Mouse (Mus musculus): ENCODE data around the gene Skiv2l. TPM values are rescaled to one million over a fixed set of nuclear protein-coding genes. Genes with fewer than 3 reads are reported as not detected.

Gene Skiv2l
- total RNA-seq (2022), result 10 to 100 TPM; 21.8 to 29.1 (median 25.8) TPM

GRCm38 (mm10) chr17:34849722-34850516 is at the start of gene Skiv2l, which contains the start of gene Nelfe:
Skiv2l (minus strand) TSS chr17:34850210.
Nelfe (plus strand) TSS chr17:34850391.
- peak; percentile 96 for DNase-seq (ENCODE audit: low spot score)

DNA sequence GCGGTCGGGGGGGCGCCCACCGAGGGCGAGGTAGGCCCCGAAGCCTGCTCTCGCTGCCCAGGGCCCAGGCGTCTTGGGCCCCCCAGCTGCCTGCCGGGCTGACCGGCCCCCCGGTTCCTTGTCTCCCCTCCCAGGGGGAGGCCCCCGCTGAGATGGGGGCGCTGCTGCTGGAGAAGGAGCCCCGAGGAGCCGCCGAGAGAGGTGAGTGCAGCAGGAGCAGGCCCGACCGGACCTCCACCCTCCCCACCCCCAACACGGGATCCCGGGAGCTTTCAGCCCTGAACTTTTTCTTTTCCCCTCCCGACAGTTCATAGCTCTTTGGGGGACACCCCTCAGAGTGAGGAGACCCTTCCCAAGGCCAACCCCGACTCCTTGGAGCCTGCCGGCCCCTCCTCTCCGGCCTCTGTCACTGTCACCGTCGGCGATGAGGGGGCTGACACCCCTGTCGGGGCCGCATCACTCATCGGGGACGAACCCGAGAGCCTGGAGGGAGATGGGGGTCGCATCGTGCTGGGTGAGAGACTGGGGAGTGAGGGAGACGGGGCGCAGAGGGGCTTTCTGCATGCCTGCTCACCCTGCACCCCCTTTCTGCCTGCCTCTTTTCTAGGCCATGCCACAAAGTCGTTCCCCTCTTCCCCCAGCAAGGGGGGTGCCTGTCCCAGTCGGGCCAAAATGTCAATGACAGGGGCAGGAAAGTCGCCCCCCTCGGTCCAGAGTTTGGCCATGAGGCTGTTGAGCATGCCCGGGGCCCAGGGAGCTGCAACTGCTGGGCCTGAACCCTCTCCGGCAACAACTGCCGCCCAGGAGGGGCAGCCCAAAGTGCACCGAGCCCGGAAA is 49.3 kb upstream of the Skiv2l start:
- peak; percentile 48 for DNase-seq (ENCODE audit: low spot score)

DNA sequence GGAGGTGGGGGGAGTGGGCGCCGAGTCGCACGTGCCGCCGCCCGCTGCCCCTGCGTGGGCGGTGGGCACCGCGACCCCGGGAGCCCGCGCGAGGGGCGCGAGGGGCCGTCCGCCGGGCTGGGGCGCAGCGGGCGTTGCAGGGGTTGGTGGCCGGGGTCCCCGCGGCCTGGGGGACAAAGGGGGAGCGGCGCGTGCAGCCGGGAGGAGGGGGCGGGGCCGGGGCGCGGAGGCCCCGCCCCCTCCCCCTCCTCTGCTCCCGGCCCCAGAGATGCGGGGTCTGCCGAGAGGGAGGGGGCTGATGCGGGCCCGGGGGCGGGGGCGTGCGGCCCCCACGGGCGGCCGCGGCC is 48.7 kb upstream of the Skiv2l start:
- DNase-seq (ENCODE audit: low spot score), result no peak

GRCm38 (mm10) chr17:34898160-34898586 is 48.2 kb upstream of the Skiv2l start, which contains the start of the genes C2 and Ehmt2:
C2 (minus strand) TSS chr17:34898265.
Ehmt2 (plus strand) TSS chr17:34898469.
- DNase-seq (ENCODE audit: low spot score), result peak; percentile 78

DNA sequence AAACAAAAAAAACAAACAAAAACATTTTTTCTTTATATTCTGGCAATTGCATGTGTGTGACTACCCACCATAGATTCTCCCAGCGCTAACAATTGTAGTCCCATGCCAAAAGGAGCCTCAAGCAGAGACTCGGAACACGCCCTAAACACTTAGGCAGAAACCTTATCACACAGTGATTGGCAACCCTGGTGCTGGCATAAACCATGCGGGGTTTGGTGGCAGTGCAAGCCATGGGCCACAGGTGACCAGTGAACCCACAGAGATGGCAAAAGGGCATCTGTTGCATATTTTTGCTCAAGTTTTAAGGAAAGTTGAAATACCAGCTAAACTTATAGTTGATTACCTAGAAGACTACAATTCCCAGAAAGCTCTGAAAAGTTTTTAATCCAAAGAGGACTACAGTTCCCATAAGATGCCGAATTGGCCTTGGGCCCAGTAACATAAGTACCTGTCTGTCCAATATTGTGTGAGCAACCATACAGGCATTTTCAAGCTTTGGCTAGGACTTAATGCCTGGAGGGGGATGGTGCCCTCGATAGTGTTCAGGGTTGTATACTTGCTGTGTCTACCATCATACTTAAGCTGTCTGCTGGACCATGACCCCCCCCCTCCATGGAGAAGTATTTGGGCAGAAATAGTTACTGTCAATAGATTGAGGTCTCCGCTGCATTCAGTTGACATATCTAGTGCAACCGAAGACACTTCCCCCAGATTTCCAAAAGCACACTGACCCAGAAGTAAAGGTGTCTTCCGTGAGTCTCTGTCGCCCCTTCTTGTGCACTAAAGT is 47.6 kb upstream of the Skiv2l start:
- peak; percentile 24 for DNase-seq (ENCODE audit: low spot score)

GRCm38 (mm10) chr17:34896366-34896765 is 46.4 kb upstream of the Skiv2l start:
- no peak for DNase-seq (ENCODE audit: low spot score)

DNA sequence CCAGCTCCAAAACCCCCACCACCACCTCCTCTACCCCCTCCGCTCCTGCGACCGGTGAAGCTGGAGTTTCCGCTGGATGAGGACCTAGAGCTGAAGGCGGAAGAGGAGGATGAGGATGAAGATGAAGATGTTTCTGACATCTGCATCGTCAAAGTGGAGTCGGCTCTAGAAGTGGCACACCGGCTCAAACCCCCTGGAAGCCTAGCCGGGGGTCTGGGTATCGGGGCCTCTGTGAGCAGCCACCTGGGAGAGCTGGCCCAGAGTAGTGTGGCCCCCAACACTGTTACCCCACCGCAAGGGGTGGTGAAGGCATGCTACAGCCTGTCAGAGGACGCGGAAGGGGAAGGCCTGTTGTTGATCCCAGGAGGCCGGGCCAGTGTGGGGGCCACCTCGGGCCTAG is 45.7 kb upstream of the Skiv2l start:
- DNase-seq (ENCODE audit: low spot score), result no peak

GRCm38 (mm10) chr17:34894801-34895530 is 45.0 kb upstream of the Skiv2l start:
- DNase-seq (ENCODE audit: low spot score), result peak; percentile 35

DNA sequence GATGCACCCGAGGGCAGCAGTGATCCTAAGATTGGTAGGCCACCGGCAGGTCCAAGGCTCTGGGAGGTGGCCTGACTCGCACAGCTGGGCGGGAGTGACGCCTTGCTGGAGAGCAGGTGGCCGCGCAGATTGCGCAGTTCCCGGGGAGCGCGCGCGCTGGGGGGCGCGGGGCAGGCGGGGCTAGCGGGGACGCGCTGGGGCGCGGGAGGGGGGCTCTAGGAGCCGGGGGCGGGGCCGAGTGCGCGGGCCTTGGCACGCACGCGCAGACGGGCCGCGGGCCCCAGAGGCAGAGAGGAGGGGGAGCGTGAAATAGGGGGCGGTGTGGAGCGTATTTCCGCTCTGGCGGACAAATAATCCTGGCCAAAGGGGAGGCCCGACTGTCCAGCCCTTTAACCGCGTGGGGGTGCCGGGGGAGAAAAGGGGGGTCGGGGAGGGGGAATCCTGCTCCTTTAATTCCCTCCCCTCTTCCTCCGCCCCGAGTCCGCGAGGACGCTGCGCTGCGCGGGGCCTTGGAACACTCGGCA is 44.1 kb upstream of the Skiv2l start:
- peak; percentile 91 for DNase-seq (ENCODE audit: low spot score)

GRCm38 (mm10) chr17:34893072-34893824 is 43.2 kb upstream of the Skiv2l start:
- DNase-seq (ENCODE audit: low spot score), result no peak

DNA sequence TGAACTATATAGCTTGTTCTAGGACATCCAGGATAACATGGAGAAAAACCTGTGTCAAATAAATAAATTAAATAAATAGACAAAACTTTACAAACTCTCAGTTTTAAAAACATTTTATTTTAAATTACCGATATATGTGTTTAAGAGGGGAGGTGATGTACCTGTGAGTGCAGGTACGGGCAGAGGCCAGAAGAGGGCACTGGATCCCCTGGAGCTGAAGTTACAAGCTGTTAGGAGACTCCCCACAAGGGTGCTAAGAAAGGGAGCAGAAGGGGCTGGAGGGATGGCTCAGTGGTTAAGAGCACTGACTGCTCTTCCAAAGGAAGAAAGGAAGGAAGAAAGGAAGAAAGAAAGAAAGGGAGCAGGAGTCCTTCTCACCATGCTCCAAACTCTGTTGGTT is 41.4 kb upstream of the Skiv2l start:
- no peak for DNase-seq (ENCODE audit: low spot score)

DNA sequence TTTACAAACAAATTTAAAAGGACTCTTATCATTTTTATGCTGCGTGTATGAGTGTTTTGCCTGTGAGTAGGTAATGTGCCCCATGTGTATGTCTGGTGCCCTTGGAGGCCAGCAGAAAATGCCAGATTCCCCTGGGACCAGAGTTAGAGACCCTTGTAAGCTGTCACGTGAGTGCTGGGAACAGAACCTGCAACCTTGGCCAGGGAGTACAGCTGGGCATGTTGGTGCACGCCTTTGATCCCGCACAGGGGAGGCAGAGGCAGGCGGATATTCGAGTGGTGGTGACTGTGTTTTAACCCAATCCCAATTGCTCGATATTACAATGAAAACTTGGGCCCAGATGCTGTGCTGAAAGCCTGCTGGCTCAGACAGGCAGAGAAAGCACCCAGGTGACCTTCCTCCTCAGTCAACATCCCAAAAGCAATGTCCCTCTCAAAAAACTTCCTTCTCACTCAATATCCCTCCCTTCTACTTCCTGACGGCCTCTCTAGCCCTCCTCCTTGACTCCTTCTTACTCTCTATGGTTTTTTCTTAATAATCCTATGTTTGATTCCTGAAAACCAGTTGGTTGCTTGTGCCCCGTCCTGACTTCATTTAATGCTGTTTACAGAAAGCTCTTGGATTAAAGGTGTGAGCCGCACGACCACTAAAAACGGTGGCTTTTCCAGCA is 40.2 kb upstream of the Skiv2l start:
- DNase-seq (ENCODE audit: low spot score), result no peak

- DNase-seq (ENCODE audit: low spot score), result no peak
Measured at GRCm38 (mm10) chr17:34887942-34888341, 37.9 kb upstream of the Skiv2l start.

- DNase-seq (ENCODE audit: low spot score), result no peak
Measured at GRCm38 (mm10) chr17:34885615-34886014, 35.6 kb upstream of the Skiv2l start.

GRCm38 (mm10) chr17:34884704-34885103 is 34.7 kb upstream of the Skiv2l start:
- no peak for DNase-seq (ENCODE audit: low spot score)

- DNase-seq (ENCODE audit: low spot score), result no peak
Measured at GRCm38 (mm10) chr17:34883332-34883731, 33.3 kb upstream of the Skiv2l start.

GRCm38 (mm10) chr17:34881683-34882310 is 31.8 kb upstream of the Skiv2l start, which contains the start of gene Gm20547:
Gm20547 (minus strand) TSS chr17:34882042.
- no peak for DNase-seq (ENCODE audit: low spot score)

GRCm38 (mm10) chr17:34881166-34881565 is 31.2 kb upstream of the Skiv2l start:
- no peak for DNase-seq (ENCODE audit: low spot score)

- DNase-seq (ENCODE audit: low spot score), result no peak
Measured at GRCm38 (mm10) chr17:34879336-34879879, 29.4 kb upstream of the Skiv2l start, which contains the start of gene Zbtb12. Zbtb12 (plus strand) TSS chr17:34879483.
